Mouse (Mus musculus): Measurements from ENCODE around the gene Sufu.

Sufu gene

GRCm38 (mm10) chr19:46429250-46429649 is 32.6 kb downstream of the Sufu start:
- DNase-seq (ENCODE audit: low read depth, low spot score) = no peak

DNA sequence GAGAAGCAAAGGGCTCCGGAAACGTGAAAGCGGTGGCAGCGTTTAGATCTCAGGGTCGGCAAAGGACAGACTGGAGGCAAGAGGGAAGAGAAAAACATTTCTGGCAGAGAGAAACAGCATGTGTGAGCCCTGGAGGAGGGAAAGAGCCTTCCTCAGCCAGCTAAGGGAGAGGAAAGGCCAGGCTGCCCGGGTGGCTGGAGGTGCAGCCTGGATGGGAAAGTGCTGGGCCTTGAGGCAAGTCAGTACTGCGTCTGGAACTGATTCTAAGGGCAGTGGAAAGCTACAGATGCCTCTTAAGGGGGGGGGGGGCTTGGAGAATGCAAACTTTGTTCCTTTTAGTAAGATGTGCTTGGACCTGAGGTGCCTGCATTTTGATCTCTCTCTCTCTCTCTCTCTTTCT is 37.0 kb downstream of the Sufu start:
- no peak for DNase-seq (ENCODE audit: low read depth, low spot score)

DNA sequence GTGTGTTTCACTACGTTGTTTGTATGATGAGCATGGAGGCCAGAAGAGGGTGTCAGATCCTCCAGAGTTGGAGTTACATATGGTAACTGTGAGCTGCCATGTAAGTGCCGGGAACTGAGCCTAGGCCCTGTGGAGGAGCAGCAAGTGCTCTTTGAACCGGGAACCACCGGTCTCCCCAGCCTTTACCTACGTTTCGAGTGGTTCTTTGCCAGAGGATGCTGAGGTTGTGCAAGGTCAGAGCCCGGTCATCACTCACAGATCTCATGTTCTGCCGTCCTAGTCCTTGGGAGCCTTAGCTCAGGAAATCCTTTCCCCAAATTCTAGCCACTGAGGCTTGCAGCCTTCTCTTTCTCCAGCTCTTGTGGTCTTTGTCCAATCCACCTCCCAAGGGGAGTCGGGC is 37.5 kb downstream of the Sufu start:
- DNase-seq (ENCODE audit: low read depth, low spot score) = no peak

DNA sequence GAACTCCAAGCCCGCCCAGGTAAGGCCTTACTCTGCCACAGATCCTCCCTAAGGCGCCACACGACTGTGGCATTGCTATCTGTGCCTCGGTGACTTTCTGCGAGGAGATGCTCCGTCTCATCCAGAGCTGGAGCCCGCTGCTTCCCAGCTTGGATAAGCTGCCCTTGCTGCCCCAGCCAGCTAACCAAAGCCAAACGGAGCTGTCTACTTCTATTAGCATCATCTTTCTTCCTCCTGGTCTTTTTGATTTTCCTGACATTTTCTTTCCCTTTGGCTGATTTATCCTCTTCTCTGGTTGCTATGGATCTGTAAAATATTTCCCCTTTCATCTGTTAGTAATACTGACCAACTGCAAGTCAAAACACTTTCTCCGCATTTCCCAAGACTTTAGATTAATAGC is 37.9 kb downstream of the Sufu start:
- DNase-seq (ENCODE audit: low read depth, low spot score) = no peak

GRCm38 (mm10) chr19:46435492-46435891 is 38.8 kb downstream of the Sufu start:
- no peak for DNase-seq (ENCODE audit: low read depth, low spot score)

DNA sequence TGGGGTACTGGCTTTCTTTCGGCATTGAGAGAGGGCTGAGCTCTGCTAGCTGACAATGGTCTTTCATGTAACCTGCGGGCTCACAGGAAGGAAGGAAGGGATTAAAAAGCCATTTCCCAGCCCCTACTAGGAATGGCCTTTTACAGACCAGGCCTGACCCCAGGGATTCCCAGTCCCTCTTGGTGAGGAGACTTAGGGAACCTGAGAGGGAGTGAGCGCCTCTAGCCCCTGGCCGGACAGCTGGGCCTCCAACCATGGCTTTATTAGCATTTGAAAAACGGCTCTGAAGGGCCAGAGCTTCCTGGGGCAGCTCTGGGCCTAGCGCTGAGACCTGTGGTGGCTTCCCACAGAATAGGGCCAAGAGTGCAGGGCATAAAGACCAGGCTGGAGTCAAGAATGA is 46.8 kb downstream of the Sufu start:
- no peak for DNase-seq (ENCODE audit: low read depth, low spot score)

DNA sequence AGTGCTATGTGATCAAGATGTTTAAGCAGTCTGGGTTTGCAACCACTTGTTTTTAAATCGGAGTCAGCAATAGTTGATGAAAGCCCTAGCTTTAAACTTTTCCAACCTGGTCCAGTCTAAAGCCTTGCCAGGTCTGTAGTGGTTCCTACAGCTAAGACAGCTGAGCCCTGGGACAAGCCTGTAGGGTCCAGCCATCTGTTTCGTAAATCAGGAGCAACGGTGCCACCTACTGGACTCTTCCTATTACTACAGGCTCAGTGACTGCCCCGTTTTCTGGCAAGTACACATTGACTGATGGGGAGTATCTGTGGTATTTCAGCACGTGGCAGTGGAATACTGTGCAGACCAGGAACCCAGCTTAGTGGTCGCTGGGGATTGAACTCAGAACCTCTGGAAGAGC is 47.5 kb downstream of the Sufu start:
- DNase-seq (ENCODE audit: low read depth, low spot score) = peak; percentile 87

GRCm38 (mm10) chr19:46445641-46446040 is 48.9 kb downstream of the Sufu start:
- no peak for DNase-seq (ENCODE audit: low read depth, low spot score)

GRCm38 (mm10) chr19:46446436-46447020 is 49.8 kb downstream of the Sufu start:
- DNase-seq (ENCODE audit: low read depth, low spot score) = no peak

GRCm38 (mm10) chr19:46447110-46447509 is 50.4 kb downstream of the Sufu start:
- no peak for DNase-seq (ENCODE audit: low read depth, low spot score)

- DNase-seq (ENCODE audit: low read depth, low spot score) = no peak
Measured at GRCm38 (mm10) chr19:46447911-46448310, 51.2 kb downstream of the Sufu start.

- DNase-seq (ENCODE audit: low read depth, low spot score) = no peak
Measured at GRCm38 (mm10) chr19:46449261-46450005, 52.7 kb downstream of the Sufu start.

GRCm38 (mm10) chr19:46452052-46452827 is 55.5 kb downstream of the Sufu start:
- DNase-seq (ENCODE audit: low read depth, low spot score) = no peak

GRCm38 (mm10) chr19:46452916-46453315 is 56.2 kb downstream of the Sufu start:
- DNase-seq (ENCODE audit: low read depth, low spot score) = no peak

GRCm38 (mm10) chr19:46454126-46454880 is 57.6 kb downstream of the Sufu start:
- DNase-seq (ENCODE audit: low read depth, low spot score) = no peak

- DNase-seq (ENCODE audit: low read depth, low spot score) = no peak
Measured at GRCm38 (mm10) chr19:46455032-46455431, 58.3 kb downstream of the Sufu start.

DNA sequence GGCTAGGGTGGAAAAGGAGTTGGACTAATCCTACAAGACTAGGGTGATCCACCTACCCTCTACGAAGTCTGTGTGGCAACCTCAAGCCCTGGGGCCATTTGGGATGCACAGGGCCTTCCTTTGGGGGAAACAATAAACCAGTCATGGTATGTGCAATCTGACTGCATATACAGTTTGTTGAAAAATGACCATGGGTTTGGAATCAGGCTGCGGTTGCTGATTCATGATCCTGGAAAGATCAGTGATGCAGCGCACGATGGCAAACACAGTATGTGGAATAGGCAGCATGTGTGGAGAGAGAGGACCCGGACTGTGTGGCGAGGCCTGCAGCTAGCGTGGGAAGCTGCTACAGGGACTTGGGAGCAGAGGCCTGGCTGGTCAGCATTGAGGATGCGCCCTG is 58.9 kb downstream of the Sufu start:
- DNase-seq (ENCODE audit: low read depth, low spot score) = no peak

GRCm38 (mm10) chr19:46456018-46456735 is 59.5 kb downstream of the Sufu start:
- no peak for DNase-seq (ENCODE audit: low read depth, low spot score)

- no peak for DNase-seq (ENCODE audit: low read depth, low spot score)
Measured at GRCm38 (mm10) chr19:46457798-46458197, 61.1 kb downstream of the Sufu start.

DNA sequence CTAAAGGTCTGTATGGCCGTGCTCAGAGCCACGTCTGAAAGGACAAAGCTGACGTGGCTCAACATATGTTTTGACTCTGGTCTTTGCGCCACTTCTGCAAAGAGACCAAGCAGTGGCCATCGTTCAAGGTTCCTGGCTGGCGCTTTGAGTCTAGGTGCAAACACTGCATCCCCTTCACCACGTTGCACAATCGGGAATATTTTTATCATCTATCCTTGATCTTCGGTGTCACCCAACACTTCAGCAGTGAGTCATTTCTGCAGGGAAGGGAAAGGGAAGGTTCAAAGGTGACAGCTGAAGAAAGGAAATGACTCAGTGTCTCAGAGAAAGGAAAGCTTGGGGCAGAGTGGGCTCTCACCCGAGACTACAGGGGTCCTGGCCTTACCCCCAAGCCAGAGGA is 62.6 kb downstream of the Sufu start:
- no peak for DNase-seq (ENCODE audit: low read depth, low spot score)

DNA sequence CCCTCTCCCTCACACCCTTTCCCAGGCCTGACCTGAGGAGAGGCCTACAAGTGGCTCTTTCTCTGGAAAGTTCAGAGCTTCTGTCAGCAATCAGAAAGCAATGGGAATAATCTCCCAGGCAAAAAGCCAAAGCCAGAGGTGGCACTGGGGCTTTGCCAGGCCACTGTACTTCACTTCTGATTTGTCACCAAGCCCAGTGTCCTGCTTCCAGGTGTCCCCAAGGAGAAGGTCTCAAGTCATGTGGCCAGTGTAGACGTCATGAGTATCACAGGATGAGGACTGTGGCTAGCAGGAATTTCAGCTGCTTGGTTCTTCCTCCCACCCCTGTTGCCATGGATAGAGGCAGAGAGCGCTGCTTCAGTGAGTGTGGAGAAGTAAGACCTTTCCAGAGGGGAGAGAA is 63.2 kb downstream of the Sufu start:
- DNase-seq (ENCODE audit: low read depth, low spot score) = no peak

All from skeletal muscle tissue, adult 2 months (tissue).